Mouse (Mus musculus): ENCODE results near the gene 2810021J22Rik. TPM values are rescaled to one million over a fixed set of nuclear protein-coding genes. Genes with fewer than 3 reads are reported as not detected.

The 2810021J22Rik gene
- polyA plus RNA-seq, 1 experiment = 6.7 TPM

DNA sequence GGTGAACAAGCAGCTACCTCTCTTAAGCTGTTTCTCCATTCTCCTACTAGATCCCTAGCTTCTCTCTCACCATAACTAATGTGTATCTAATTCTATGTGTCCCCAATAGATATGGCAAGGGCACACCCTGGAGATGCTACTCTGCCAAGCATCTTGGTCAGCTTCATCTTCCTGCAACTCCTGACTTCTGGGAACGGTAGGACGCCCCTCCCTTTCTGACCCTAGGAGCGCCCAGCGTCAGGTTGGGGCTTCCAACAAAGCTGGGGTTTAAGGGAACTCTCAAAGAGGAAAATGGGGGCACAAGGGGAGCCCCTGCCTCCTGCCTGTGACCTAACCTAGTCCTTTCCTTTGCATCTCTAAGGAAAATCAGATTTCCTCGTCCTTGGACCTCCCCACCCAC, 51.7 kb downstream of the 2810021J22Rik start:
- TF ChIP-seq POLR2A (IDR thresholded peaks at IDR 0.05; ENCODE audit: borderline replicate concordance, insufficient read depth, low read length) (no peak), CTCF (IDR thresholded peaks at IDR 0.05; ENCODE audit: borderline replicate concordance, insufficient read depth, low read depth, low read length) (no peak)
- Histone ChIP-seq H3K27ac (ENCODE audit: insufficient read depth, low read length) (no peak overlapping the region), H3K27me3 (ENCODE audit: control insufficient read depth, insufficient read depth, low read length) (no peaks in the 10 kb centered on the region), H3K4me3 (replicated peaks; ENCODE audit: insufficient read depth, low read depth, low read length) (no peak overlapping the region), H3K4me1 (ENCODE audit: control insufficient read depth, insufficient read depth, low read length) (peaks cover 4% of the 10 kb centered on the region; the same call in 1 of the 2 replicates)
- no peak for DNase-seq
- 70% methylated on average over 5 of the region's 5 CpGs for WGBS

DNA sequence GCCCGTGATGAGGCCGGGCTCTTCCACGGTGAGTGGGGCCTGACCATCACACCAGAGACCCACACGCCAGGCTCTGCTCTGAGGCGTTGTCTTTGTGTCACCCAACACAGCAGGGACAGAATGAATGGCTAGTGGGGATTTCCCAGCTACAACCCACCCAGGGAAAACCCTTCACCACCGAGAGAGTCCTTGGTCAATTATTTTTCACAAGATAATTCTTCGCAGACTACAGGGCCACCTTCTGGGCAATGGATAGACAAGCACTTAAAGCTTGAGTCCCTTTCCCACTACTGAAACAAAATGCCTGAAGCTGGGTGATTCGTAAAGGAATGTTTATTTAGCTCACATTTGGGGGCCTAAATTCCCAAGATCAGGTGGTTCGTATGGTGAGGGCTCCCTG, 55.4 kb downstream of the 2810021J22Rik start:
- TF ChIP-seq CTCF (IDR thresholded peaks at IDR 0.05; ENCODE audit: borderline replicate concordance, insufficient read depth, low read depth, low read length) (no peak), POLR2A (IDR thresholded peaks at IDR 0.05; ENCODE audit: borderline replicate concordance, insufficient read depth, low read length) (no peak)
- H3K4me1 ChIP-seq (ENCODE audit: control insufficient read depth, insufficient read depth, low read length) = no peaks in the 10 kb centered on the region; the same call in 1 of the 2 replicates
- no peaks in the 10 kb centered on the region for H3K27me3 ChIP-seq (ENCODE audit: control insufficient read depth, insufficient read depth, low read length)
- DNase-seq = no peak
- 84% methylated on average over 9 of the region's 9 CpGs for WGBS
- H3K4me3 ChIP-seq (replicated peaks; ENCODE audit: insufficient read depth, low read depth, low read length) = no peak overlapping the region
- no peak overlapping the region for H3K27ac ChIP-seq (ENCODE audit: insufficient read depth, low read length)

DNA sequence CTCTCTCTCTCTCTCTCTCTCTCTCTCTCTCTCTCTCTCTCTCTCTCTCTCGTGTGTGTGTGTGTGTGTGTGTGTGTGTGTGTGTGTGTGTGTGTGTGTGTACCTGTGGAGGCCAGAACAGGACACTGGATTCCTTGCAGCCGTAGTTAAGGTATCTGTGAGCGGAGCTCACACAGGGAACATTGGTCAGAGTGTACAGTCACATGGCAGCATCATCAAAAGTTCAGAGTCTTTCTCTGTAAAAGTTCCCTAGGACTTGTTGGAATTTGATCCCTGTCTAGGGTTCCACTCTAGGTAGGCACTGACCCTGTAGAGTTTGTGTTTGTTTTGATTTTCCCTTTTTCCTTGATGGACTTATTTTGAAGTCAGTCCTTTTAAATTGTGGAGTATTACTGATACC, 59.6 kb downstream of the 2810021J22Rik start:
- no peak overlapping the region for H3K4me3 ChIP-seq (replicated peaks; ENCODE audit: insufficient read depth, low read depth, low read length)
- TF ChIP-seq CTCF (IDR thresholded peaks at IDR 0.05; ENCODE audit: borderline replicate concordance, insufficient read depth, low read depth, low read length) (no peak), POLR2A (IDR thresholded peaks at IDR 0.05; ENCODE audit: borderline replicate concordance, insufficient read depth, low read length) (no peak)
- no peaks in the 10 kb centered on the region for H3K27me3 ChIP-seq (ENCODE audit: control insufficient read depth, insufficient read depth, low read length)
- H3K27ac ChIP-seq (ENCODE audit: insufficient read depth, low read length) = no peak overlapping the region
- no peaks in the 10 kb centered on the region; the same call in 1 of the 2 replicates for H3K4me1 ChIP-seq (ENCODE audit: control insufficient read depth, insufficient read depth, low read length)
- DNase-seq = no peak
- 95% methylated on average over 2 of the region's 3 CpGs for whole genome bisulfite sequencing

DNA sequence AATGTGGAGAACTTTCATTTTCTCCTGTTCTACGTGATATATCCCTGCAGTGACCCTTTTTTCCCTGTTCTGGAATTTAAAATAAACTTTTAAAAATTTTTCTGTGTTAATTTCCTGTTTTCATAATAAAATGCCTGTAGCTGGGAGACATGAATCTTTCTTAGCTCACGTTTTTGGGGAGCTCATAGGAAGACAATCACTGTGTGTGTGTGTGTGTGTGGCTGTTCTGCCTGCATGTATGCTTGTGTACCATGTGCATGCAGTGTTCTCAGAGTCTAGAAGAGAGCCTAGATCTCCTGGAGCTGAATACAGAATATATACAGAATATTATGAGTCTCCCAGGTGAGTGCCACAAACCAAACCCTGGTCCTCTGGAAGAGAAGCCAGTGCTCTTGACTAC, 60.0 kb downstream of the 2810021J22Rik start:
- 94% methylated on average over 2 of the region's 2 CpGs for WGBS
- Histone ChIP-seq H3K27me3 (ENCODE audit: control insufficient read depth, insufficient read depth, low read length) (no peaks in the 10 kb centered on the region), H3K4me3 (replicated peaks; ENCODE audit: insufficient read depth, low read depth, low read length) (no peak overlapping the region), H3K27ac (ENCODE audit: insufficient read depth, low read length) (no peak overlapping the region), H3K4me1 (ENCODE audit: control insufficient read depth, insufficient read depth, low read length) (no peaks in the 10 kb centered on the region; the same call in 1 of the 2 replicates)
- no peak for DNase-seq
- no peak for TF ChIP-seq POLR2A (IDR thresholded peaks at IDR 0.05; ENCODE audit: borderline replicate concordance, insufficient read depth, low read length)
- TF ChIP-seq CTCF (IDR thresholded peaks at IDR 0.05; ENCODE audit: borderline replicate concordance, insufficient read depth, low read depth, low read length) = no peak

DNA sequence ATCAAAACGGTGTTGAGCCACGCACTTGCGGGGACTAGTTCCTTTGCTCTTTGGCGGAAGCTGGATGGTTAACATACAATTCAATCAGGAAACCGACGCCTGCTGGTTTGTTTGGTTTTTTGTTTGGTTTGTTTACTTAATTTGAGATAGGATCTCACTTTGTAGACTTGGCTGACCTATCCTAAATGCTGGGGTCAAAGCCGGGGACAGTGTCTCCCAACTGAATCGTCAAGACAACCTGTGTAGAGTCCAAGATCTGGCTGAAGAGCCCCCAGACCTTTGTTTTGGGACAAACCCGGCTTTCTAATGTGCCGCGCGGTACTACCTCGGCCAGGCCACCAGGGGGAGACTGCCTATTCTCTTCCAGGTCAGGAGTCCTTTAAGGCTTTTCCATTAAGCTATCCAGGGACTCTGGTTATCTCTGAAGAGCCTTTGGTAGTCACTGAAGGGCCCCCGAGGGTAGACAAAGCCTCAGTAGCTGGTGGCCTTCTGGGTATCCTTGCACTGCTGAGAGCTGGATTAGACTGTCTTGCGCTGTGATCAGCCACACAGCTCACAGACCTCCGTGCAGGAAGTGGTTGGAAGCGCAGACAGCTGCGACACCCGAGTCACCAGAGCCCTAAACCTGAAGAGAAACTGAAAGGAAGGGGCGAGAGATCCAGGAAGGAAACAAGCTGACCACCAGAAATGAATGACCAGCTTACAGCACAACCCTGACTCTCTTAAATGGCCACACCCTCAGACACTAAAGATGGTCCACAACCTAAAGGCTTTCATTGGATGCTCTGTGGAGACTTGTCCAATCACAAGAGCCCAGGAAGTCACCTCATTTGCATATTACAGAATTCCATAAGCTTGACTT, 61.0 kb downstream of the 2810021J22Rik start:
- H3K4me1 ChIP-seq (ENCODE audit: control insufficient read depth, insufficient read depth, low read length) = no peaks in the 10 kb centered on the region; the same call in 1 of the 2 replicates
- WGBS = 33% methylated on average over 20 of the region's 20 CpGs
- DNase-seq = peak; percentile 51 to 65
- H3K27me3 ChIP-seq (ENCODE audit: control insufficient read depth, insufficient read depth, low read length) = no peaks in the 10 kb centered on the region
- TF ChIP-seq CTCF (IDR thresholded peaks at IDR 0.05; ENCODE audit: borderline replicate concordance, insufficient read depth, low read depth, low read length) (peak; percentile 77), POLR2A (IDR thresholded peaks at IDR 0.05; ENCODE audit: borderline replicate concordance, insufficient read depth, low read length) (no peak)
- peak overlapping the region; percentile 39 for H3K4me3 ChIP-seq (replicated peaks; ENCODE audit: insufficient read depth, low read depth, low read length)
- H3K27ac ChIP-seq (ENCODE audit: insufficient read depth, low read length) = no peak overlapping the region

DNA sequence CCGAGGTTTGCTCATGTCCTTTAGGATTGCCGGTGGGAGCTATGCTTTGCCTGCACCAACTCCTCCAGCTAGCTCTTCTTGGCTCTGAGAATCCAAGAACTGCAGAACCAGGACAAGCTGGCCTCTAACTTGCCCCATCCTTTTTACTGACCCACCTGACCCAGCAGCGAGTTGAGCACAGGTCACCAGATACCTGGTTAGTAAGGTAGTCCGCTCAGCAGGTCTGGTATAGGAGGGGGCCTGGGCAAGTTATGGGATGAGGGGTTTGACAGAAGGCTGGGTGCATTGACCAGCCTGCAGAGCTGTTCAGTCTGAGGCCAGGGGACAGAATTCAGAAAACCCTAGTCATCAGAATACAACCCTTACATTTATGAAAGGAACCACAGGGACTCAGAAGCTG, 62.0 kb downstream of the 2810021J22Rik start:
- no peak for TF ChIP-seq CTCF (IDR thresholded peaks at IDR 0.05; ENCODE audit: borderline replicate concordance, insufficient read depth, low read depth, low read length)
- TF ChIP-seq POLR2A (IDR thresholded peaks at IDR 0.05; ENCODE audit: borderline replicate concordance, insufficient read depth, low read length) = no peak
- no peak for DNase-seq
- no peak overlapping the region for H3K27ac ChIP-seq (ENCODE audit: insufficient read depth, low read length)
- WGBS = 82% methylated on average over 4 of the region's 4 CpGs
- no peaks in the 10 kb centered on the region; the same call in 1 of the 2 replicates for H3K4me1 ChIP-seq (ENCODE audit: control insufficient read depth, insufficient read depth, low read length)
- H3K4me3 ChIP-seq (replicated peaks; ENCODE audit: insufficient read depth, low read depth, low read length) = no peak overlapping the region
- no peaks in the 10 kb centered on the region for H3K27me3 ChIP-seq (ENCODE audit: control insufficient read depth, insufficient read depth, low read length)

DNA sequence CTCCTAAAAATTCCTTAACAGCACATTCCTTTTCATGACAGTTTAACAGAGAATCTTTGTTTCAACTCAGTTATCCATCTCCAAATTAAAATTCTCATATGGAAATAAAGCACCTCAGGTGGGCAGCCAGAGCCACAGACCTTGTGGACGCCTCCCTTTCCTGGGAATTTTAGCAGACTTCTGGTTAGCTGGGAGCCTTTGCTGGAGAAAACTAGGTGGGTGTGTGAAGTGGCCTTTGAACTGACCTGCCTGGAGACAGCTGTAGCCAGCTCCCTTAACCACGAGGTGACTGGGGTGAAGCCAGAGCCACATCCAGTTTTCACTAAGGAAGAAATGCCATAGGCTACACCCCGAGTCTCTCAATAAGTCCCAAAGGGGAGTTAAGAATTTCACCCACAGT, 62.6 kb downstream of the 2810021J22Rik start:
- no peak for DNase-seq
- no peaks in the 10 kb centered on the region; the same call in 1 of the 2 replicates for H3K4me1 ChIP-seq (ENCODE audit: control insufficient read depth, insufficient read depth, low read length)
- no peak overlapping the region for H3K4me3 ChIP-seq (replicated peaks; ENCODE audit: insufficient read depth, low read depth, low read length)
- WGBS = 50% methylated on average over 3 of the region's 3 CpGs
- no peaks in the 10 kb centered on the region for H3K27me3 ChIP-seq (ENCODE audit: control insufficient read depth, insufficient read depth, low read length)
- no peak for TF ChIP-seq POLR2A (IDR thresholded peaks at IDR 0.05; ENCODE audit: borderline replicate concordance, insufficient read depth, low read length)
- no peak for TF ChIP-seq CTCF (IDR thresholded peaks at IDR 0.05; ENCODE audit: borderline replicate concordance, insufficient read depth, low read depth, low read length)
- no peak overlapping the region for H3K27ac ChIP-seq (ENCODE audit: insufficient read depth, low read length)

DNA sequence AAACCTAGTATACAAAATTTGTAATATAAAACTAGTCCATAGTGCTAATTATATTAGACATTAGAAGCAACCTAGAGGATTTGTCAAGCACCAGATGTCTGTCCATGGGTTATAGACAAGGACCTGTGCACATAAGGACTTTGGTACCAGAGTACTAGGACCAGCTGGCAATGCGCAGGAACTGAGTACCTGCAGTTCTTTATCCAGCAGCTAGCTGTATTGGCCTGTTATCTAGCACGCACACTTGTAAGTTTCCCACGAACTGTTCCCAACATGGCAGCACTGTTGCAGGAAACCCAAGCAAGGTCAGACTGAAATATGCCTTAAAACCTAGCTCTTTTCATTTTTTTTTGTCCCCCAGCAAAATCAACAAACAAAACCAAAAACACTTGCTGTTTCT, 63.2 kb downstream of the 2810021J22Rik start:
- WGBS = 91% methylated on average over 3 of the region's 3 CpGs
- no peaks in the 10 kb centered on the region; the same call in 1 of the 2 replicates for H3K4me1 ChIP-seq (ENCODE audit: control insufficient read depth, insufficient read depth, low read length)
- no peak overlapping the region for H3K4me3 ChIP-seq (replicated peaks; ENCODE audit: insufficient read depth, low read depth, low read length)
- no peaks in the 10 kb centered on the region for H3K27me3 ChIP-seq (ENCODE audit: control insufficient read depth, insufficient read depth, low read length)
- DNase-seq = no peak
- no peak overlapping the region for H3K27ac ChIP-seq (ENCODE audit: insufficient read depth, low read length)
- TF ChIP-seq POLR2A (IDR thresholded peaks at IDR 0.05; ENCODE audit: borderline replicate concordance, insufficient read depth, low read length) (no peak), CTCF (IDR thresholded peaks at IDR 0.05; ENCODE audit: borderline replicate concordance, insufficient read depth, low read depth, low read length) (no peak)
